Mouse (Mus musculus): ENCODE data around the gene Aox1. TPM values are rescaled to one million over a fixed set of nuclear protein-coding genes. Genes with fewer than 3 reads are reported as not detected.
"Not testable (repeated sequence)": the region's sequence is repeated elsewhere in the genome, so short reads cannot be mapped to it uniquely, and the experiment has no call there.

The Aox1 gene
- polyA plus RNA-seq, 1 experiment from 2014 or later = 0.09 TPM

- not testable (repeated sequence) for H3K27me3 ChIP-seq; H3K4me2 ChIP-seq; H3K9me3 ChIP-seq (replicated peaks); H3K4me3 ChIP-seq; H3K4me1 ChIP-seq; ATAC-seq; H3K27ac ChIP-seq; H3K36me3 ChIP-seq (ENCODE audit: poor library complexity, severe bottlenecking); H3K9ac ChIP-seq
- WGBS = 96% methylated on average over 9 of the region's 9 CpGs
Observed at GRCm38 (mm10) chr1:58037306-58037705, 7.6 kb downstream of the Aox1 start.

- Histone ChIP-seq H3K27me3 (no peaks in the 10 kb centered on the region), H3K9me3 (replicated peaks) (no peaks in the 10 kb centered on the region), H3K4me2 (no peak overlapping the region), H3K27ac (no peak overlapping the region), H3K4me3 (no peak overlapping the region), H3K4me1 (peaks cover 12% of the 10 kb centered on the region), H3K9ac (no peak overlapping the region), H3K36me3 (ENCODE audit: poor library complexity, severe bottlenecking) (no peaks in the 10 kb centered on the region)
- WGBS = 73% methylated on average over 3 of the region's 3 CpGs
- no peak for ATAC-seq
Observed at GRCm38 (mm10) chr1:58045076-58045475, 15.3 kb downstream of the Aox1 start.

GRCm38 (mm10) chr1:58045546-58045945 lies 15.8 kb downstream of the Aox1 start:
- H3K4me3 ChIP-seq = no peak overlapping the region
- no peaks in the 10 kb centered on the region for H3K36me3 ChIP-seq (ENCODE audit: poor library complexity, severe bottlenecking)
- H3K4me1 ChIP-seq = peaks cover 12% of the 10 kb centered on the region
- H3K9me3 ChIP-seq (replicated peaks) = no peaks in the 10 kb centered on the region
- H3K27ac ChIP-seq = no peak overlapping the region
- no peak for ATAC-seq
- no peak overlapping the region for H3K9ac ChIP-seq
- no peaks in the 10 kb centered on the region for H3K27me3 ChIP-seq
- WGBS = 63% methylated on average over 5 of the region's 5 CpGs
- H3K4me2 ChIP-seq = no peak overlapping the region

- Histone ChIP-seq H3K4me2 (no peak overlapping the region), H3K9ac (no peak overlapping the region), H3K4me1 (peaks cover 12% of the 10 kb centered on the region), H3K36me3 (ENCODE audit: poor library complexity, severe bottlenecking) (no peaks in the 10 kb centered on the region), H3K27ac (peak overlapping the region; percentile 65), H3K9me3 (replicated peaks) (no peaks in the 10 kb centered on the region), H3K27me3 (no peaks in the 10 kb centered on the region), H3K4me3 (no peak overlapping the region)
- peak; percentile 77 for ATAC-seq
- 29% methylated on average over 3 of the region's 3 CpGs for WGBS
Observed at GRCm38 (mm10) chr1:58046721-58047290, 17.1 kb downstream of the Aox1 start.

GRCm38 (mm10) chr1:58049126-58049525 lies 19.4 kb downstream of the Aox1 start:
- Histone ChIP-seq H3K4me2 (no peak overlapping the region), H3K36me3 (ENCODE audit: poor library complexity, severe bottlenecking) (no peaks in the 10 kb centered on the region), H3K4me1 (peaks cover 12% of the 10 kb centered on the region), H3K9me3 (replicated peaks) (no peaks in the 10 kb centered on the region), H3K9ac (no peak overlapping the region), H3K27ac (no peak overlapping the region), H3K27me3 (no peaks in the 10 kb centered on the region), H3K4me3 (no peak overlapping the region)
- no peak for ATAC-seq
- 88% methylated on average over 5 of the region's 5 CpGs for WGBS

GRCm38 (mm10) chr1:58055598-58055997 lies 25.9 kb downstream of the Aox1 start:
- no peak overlapping the region for H3K4me3 ChIP-seq
- H3K9me3 ChIP-seq (replicated peaks) = no peaks in the 10 kb centered on the region
- 80% methylated on average over 11 of the region's 11 CpGs for WGBS
- ATAC-seq = no peak
- no peaks in the 10 kb centered on the region for H3K4me1 ChIP-seq
- no peaks in the 10 kb centered on the region for H3K36me3 ChIP-seq (ENCODE audit: poor library complexity, severe bottlenecking)
- no peak overlapping the region for H3K4me2 ChIP-seq
- H3K27ac ChIP-seq = no peak overlapping the region
- H3K27me3 ChIP-seq = no peaks in the 10 kb centered on the region
- H3K9ac ChIP-seq = no peak overlapping the region

- Histone ChIP-seq H3K4me2 (no peak overlapping the region), H3K4me3 (no peak overlapping the region), H3K36me3 (ENCODE audit: poor library complexity, severe bottlenecking) (no peaks in the 10 kb centered on the region), H3K4me1 (no peaks in the 10 kb centered on the region), H3K27ac (no peak overlapping the region), H3K9me3 (replicated peaks) (no peaks in the 10 kb centered on the region), H3K27me3 (no peaks in the 10 kb centered on the region), H3K9ac (no peak overlapping the region)
- 84% methylated on average over 13 of the region's 13 CpGs for WGBS
- ATAC-seq = no peak
Observed at GRCm38 (mm10) chr1:58056074-58056807, 26.5 kb downstream of the Aox1 start.

GRCm38 (mm10) chr1:58056939-58057338 lies 27.2 kb downstream of the Aox1 start:
- H3K4me2 ChIP-seq = no peak overlapping the region
- ATAC-seq = 0 out of 2 replicates have a peak, but pooled peaks have one; percentile 24

GRCm38 (mm10) chr1:58058846-58059245 lies 29.1 kb downstream of the Aox1 start:
- Histone ChIP-seq H3K9me3 (replicated peaks) (no peaks in the 10 kb centered on the region), H3K27me3 (no peaks in the 10 kb centered on the region), H3K4me3 (no peak overlapping the region), H3K27ac (no peak overlapping the region), H3K4me2 (no peak overlapping the region), H3K4me1 (no peaks in the 10 kb centered on the region), H3K36me3 (ENCODE audit: poor library complexity, severe bottlenecking) (no peaks in the 10 kb centered on the region), H3K9ac (no peak overlapping the region)
- WGBS = 95% methylated on average over 4 of the region's 4 CpGs
- no peak for ATAC-seq

More at GRCm38 (mm10) chr1:58056939-58057338, 27.2 kb downstream of the Aox1 start:
- 81% methylated on average over 11 of the region's 11 CpGs for WGBS
- Histone ChIP-seq H3K27me3 (no peaks in the 10 kb centered on the region), H3K4me1 (no peaks in the 10 kb centered on the region), H3K9ac (no peak overlapping the region), H3K36me3 (ENCODE audit: poor library complexity, severe bottlenecking) (no peaks in the 10 kb centered on the region), H3K4me3 (no peak overlapping the region), H3K27ac (no peak overlapping the region), H3K9me3 (replicated peaks) (no peaks in the 10 kb centered on the region)

- Histone ChIP-seq H3K4me1 (no peaks in the 10 kb centered on the region), H3K9ac (no peak overlapping the region), H3K27ac (no peak overlapping the region), H3K9me3 (replicated peaks) (no peaks in the 10 kb centered on the region), H3K36me3 (ENCODE audit: poor library complexity, severe bottlenecking) (no peaks in the 10 kb centered on the region), H3K27me3 (no peaks in the 10 kb centered on the region), H3K4me3 (no peak overlapping the region), H3K4me2 (no peak overlapping the region)
- no peak for ATAC-seq
- WGBS = 87% methylated on average over 7 of the region's 7 CpGs
Observed at GRCm38 (mm10) chr1:58062131-58062530, 32.4 kb downstream of the Aox1 start.

GRCm38 (mm10) chr1:58065151-58065550 lies 35.4 kb downstream of the Aox1 start:
- WGBS = 90% methylated on average over 5 of the region's 5 CpGs
- Histone ChIP-seq H3K36me3 (ENCODE audit: poor library complexity, severe bottlenecking) (no peaks in the 10 kb centered on the region), H3K9ac (no peak overlapping the region), H3K4me1 (no peaks in the 10 kb centered on the region), H3K4me3 (no peak overlapping the region), H3K27me3 (no peaks in the 10 kb centered on the region), H3K9me3 (replicated peaks) (no peaks in the 10 kb centered on the region), H3K27ac (no peak overlapping the region), H3K4me2 (no peak overlapping the region)
- ATAC-seq = no peak

- Histone ChIP-seq H3K4me3 (no peak overlapping the region), H3K4me2 (no peak overlapping the region), H3K4me1 (no peaks in the 10 kb centered on the region), H3K27me3 (no peaks in the 10 kb centered on the region), H3K36me3 (ENCODE audit: poor library complexity, severe bottlenecking) (no peaks in the 10 kb centered on the region), H3K27ac (no peak overlapping the region), H3K9ac (no peak overlapping the region), H3K9me3 (replicated peaks) (no peaks in the 10 kb centered on the region)
- no peak for ATAC-seq
- WGBS = 72% methylated on average over 3 of the region's 3 CpGs
Observed at GRCm38 (mm10) chr1:58065606-58066005, 35.9 kb downstream of the Aox1 start.

GRCm38 (mm10) chr1:58069181-58069580 lies 39.5 kb downstream of the Aox1 start:
- no peak for ATAC-seq
- Histone ChIP-seq H3K27me3 (no peaks in the 10 kb centered on the region), H3K4me2 (no peak overlapping the region), H3K9ac (no peak overlapping the region), H3K4me1 (peaks cover 4% of the 10 kb centered on the region; the same call in 1 of the 2 replicates), H3K4me3 (no peak overlapping the region), H3K27ac (no peak overlapping the region), H3K36me3 (ENCODE audit: poor library complexity, severe bottlenecking) (no peaks in the 10 kb centered on the region), H3K9me3 (replicated peaks) (no peaks in the 10 kb centered on the region)
- 95% methylated on average over 6 of the region's 6 CpGs for WGBS

Measured in forebrain, embryonic 13.5 days (tissue).